In genomic region chr7:102442432-102442831, GRCm38 (mm10) we compare ENCODE assay signal across 8 mouse cellular contexts. TPM values are rescaled to one million over a fixed set of nuclear protein-coding genes. Genes with fewer than 3 reads are reported as not detected.
DNase-seq lines count a peak whose midpoint lies in the region; ATAC-seq and TF ChIP-seq lines count a peak whose summit lies in the region.

No protein-coding gene starts in this region.

- H3K4me3 ChIP-seq in heart, embryonic 11.5 days (ENCODE audit: low read depth, low read length), result peak overlapping the region; percentile 82
- H3K4me3 ChIP-seq in C2C12 (ENCODE audit: insufficient read depth, poor library complexity, severe bottlenecking), result peak overlapping the region; percentile 77
- peak overlapping the region; percentile 85 for H3K4me3 ChIP-seq in forebrain, embryonic 10.5 days
- peak overlapping the region; percentile 91 for H3K4me3 ChIP-seq in liver, embryonic 12.5 days

- H3ac ChIP-seq in C2C12 (ENCODE audit: control insufficient read depth, insufficient read length, low read depth), result peak overlapping the region; percentile 97

- TF ChIP-seq CTCF in C2C12 (IDR thresholded peaks at IDR 0.05; ENCODE audit: control insufficient read depth, insufficient read depth, insufficient read length), result no peak

- H3K27me3 ChIP-seq in heart, embryonic 11.5 days (ENCODE audit: control insufficient read depth, insufficient read depth, low read length), result peaks cover 3% of the 10 kb centered on the region; the same call in 1 of the 2 replicates
- H3K27me3 ChIP-seq in C2C12 (ENCODE audit: control insufficient read depth, insufficient read depth, insufficient read length), result no peaks in the 10 kb centered on the region
- H3K27me3 ChIP-seq in forebrain, embryonic 10.5 days (ENCODE audit: poor library complexity, severe bottlenecking), result peaks cover 11% of the 10 kb centered on the region
- peaks cover 9% of the 10 kb centered on the region; the same call in 1 of the 2 replicates for H3K27me3 ChIP-seq in liver, embryonic 12.5 days (replicated peaks)

- peaks cover 53% of the 10 kb centered on the region for H3K79me2 ChIP-seq in C2C12 (ENCODE audit: control insufficient read depth, insufficient read depth)

- 3% methylated on average over 4 of the region's 4 CpGs for WGBS in heart, embryonic 11.5 days (ENCODE audit: insufficient replicate concordance)
- WGBS in forebrain, embryonic 10.5 days, result 3% methylated on average over 4 of the region's 4 CpGs
- 0% methylated on average over 4 of the region's 4 CpGs for WGBS in liver, embryonic 12.5 days (ENCODE audit: insufficient replicate concordance)

- peaks cover 7% of the 10 kb centered on the region; the same call in 1 of the 2 replicates for H3K4me1 ChIP-seq in heart, embryonic 11.5 days (ENCODE audit: control insufficient read depth, insufficient read depth, low read length)
- peaks cover 22% of the 10 kb centered on the region for H3K4me1 ChIP-seq in forebrain, embryonic 10.5 days
- peaks cover 35% of the 10 kb centered on the region for H3K4me1 ChIP-seq in liver, embryonic 12.5 days

- H3K27ac ChIP-seq in heart, embryonic 11.5 days (ENCODE audit: low read depth, low read length), result peak overlapping the region; percentile 97
- peak overlapping the region; percentile 98 for H3K27ac ChIP-seq in forebrain, embryonic 10.5 days
- H3K27ac ChIP-seq in liver, embryonic 12.5 days, result peak overlapping the region; percentile 97

- ATAC-seq in heart, embryonic 11.5 days (replicated peaks; ENCODE audit: insufficient number of reproducible peaks, low FRiP score, low TSS enrichment), result no peak
- ATAC-seq in liver, embryonic 12.5 days, result no peak

- H3K79me3 ChIP-seq in C2C12 (ENCODE audit: low read depth), result peaks cover 30% of the 10 kb centered on the region

- H3K9ac ChIP-seq in heart, embryonic 11.5 days (ENCODE audit: low read depth, low read length), result peak overlapping the region; percentile 95
- H3K9ac ChIP-seq in liver, embryonic 12.5 days, result peak overlapping the region; percentile 97

- peaks cover 18% of the 10 kb centered on the region for H3K36me3 ChIP-seq in heart, embryonic 11.5 days (ENCODE audit: control insufficient read depth, insufficient read depth, low read length)
- H3K36me3 ChIP-seq in C2C12 (ENCODE audit: control insufficient read depth, insufficient read depth), result peaks cover 34% of the 10 kb centered on the region
- peaks cover 41% of the 10 kb centered on the region for H3K36me3 ChIP-seq in forebrain, embryonic 10.5 days (replicated peaks)
- H3K36me3 ChIP-seq in liver, embryonic 12.5 days, result peaks cover 41% of the 10 kb centered on the region

- no peaks in the 10 kb centered on the region for H3K9me3 ChIP-seq in heart, embryonic 11.5 days (replicated peaks; ENCODE audit: control insufficient read depth, low read length)
- no peaks in the 10 kb centered on the region for H3K9me3 ChIP-seq in forebrain, embryonic 10.5 days
- H3K9me3 ChIP-seq in liver, embryonic 12.5 days (replicated peaks), result no peaks in the 10 kb centered on the region

- DNase-seq in heart, adult 8-10 months (ENCODE audit: low spot score), result no peak
- DNase-seq in forebrain, embryonic 10.5 days (ENCODE audit: extremely low spot score, low spot score), result no peak
- no peak for DNase-seq in cerebellum, postnatal 4 days (ENCODE audit: low spot score in 2 of 2)
- no peak for DNase-seq in right cerebral cortex, postnatal 14 days
- no peak for DNase-seq in gastrocnemius, adult 18-20 months (ENCODE audit: low spot score)

- H3K4me2 ChIP-seq in heart, embryonic 11.5 days, result peak overlapping the region; percentile 75
- peak overlapping the region; percentile 82 for H3K4me2 ChIP-seq in liver, embryonic 12.5 days

TF ChIP-seq in C2C12, 6 proteins besides CTCF, POLR2A, EP300 and RAD21:
- no peak for TF ChIP-seq MYOG (IDR thresholded peaks at IDR 0.05; ENCODE audit: control insufficient read depth, extremely low read depth, insufficient read length)
- TF ChIP-seq MYOD1 (IDR thresholded peaks at IDR 0.05; ENCODE audit: control insufficient read depth, insufficient read length, low read depth), result no peak
- TF ChIP-seq USF1 (IDR thresholded peaks at IDR 0.05; ENCODE audit: low read depth), result no peak
- TF ChIP-seq MAX (IDR thresholded peaks at IDR 0.05), result no peak
- no peak for TF ChIP-seq FOSL1 (IDR thresholded peaks at IDR 0.05; ENCODE audit: insufficient read depth, low read length, poor library complexity, severe bottlenecking)
- no peak for TF ChIP-seq CEBPB (IDR thresholded peaks at IDR 0.05; ENCODE audit: low read depth)

RNA-seq across cellular contexts. Expression of gene Rrm1, which starts 0.9 kb away (rescaled TPM):
- 160 and 162 TPM in 2 replicates for polyA plus RNA-seq in heart, embryonic 11.5 days (2014; fragmentation: Nextera tagmentation; extraction: Ambion mirVana)
- 10 to 100 TPM in 3 of 4 experiments, 1 to 10 TPM in 1; 8.8 to 13.1 (median 10.9) TPM for total RNA-seq in heart, adult 8-10 months (2022)
- 123 TPM for polyA plus RNA-seq in C2C12 (2012; fragmentation: generic; extraction: Trizol)
- 296 and 311 TPM in 2 replicates for polyA plus RNA-seq in forebrain, embryonic 10.5 days (2016; fragmentation: Nextera tagmentation; extraction: Ambion mirVana)
- polyA plus RNA-seq in liver, embryonic 12.5 days (2016; fragmentation: Nextera tagmentation; extraction: Ambion mirVana), result 254 and 266 TPM in 2 replicates
- total RNA-seq in gastrocnemius, adult 18-20 months (2021), result 10 to 100 TPM; 18.1 to 20.5 TPM

RNA-seq across cellular contexts. Expression of gene Olfr543, which starts 39.0 kb away (rescaled TPM):
- 1.0 TPM in 1 of 2 replicates, not detected in the other for polyA plus RNA-seq in heart, embryonic 11.5 days (2014; fragmentation: Nextera tagmentation; extraction: Ambion mirVana)
- total RNA-seq in heart, adult 8-10 months (2022), result not detected
- 0.04 TPM for polyA plus RNA-seq in C2C12 (2012; fragmentation: generic; extraction: Trizol)
- polyA plus RNA-seq in forebrain, embryonic 10.5 days (2016; fragmentation: Nextera tagmentation; extraction: Ambion mirVana), result 0.19 and 0.55 TPM in 2 replicates
- 0.33 and 0.41 TPM in 2 replicates for polyA plus RNA-seq in liver, embryonic 12.5 days (2016; fragmentation: Nextera tagmentation; extraction: Ambion mirVana)
- total RNA-seq in gastrocnemius, adult 18-20 months (2021), result not detected

RNA-seq across cellular contexts. Expression of gene Olfr544, which starts 45.7 kb away (rescaled TPM):
- 0.07 and 0.13 TPM in 2 replicates for polyA plus RNA-seq in heart, embryonic 11.5 days (2014; fragmentation: Nextera tagmentation; extraction: Ambion mirVana)
- total RNA-seq in heart, adult 8-10 months (2022), result not detected
- polyA plus RNA-seq in C2C12 (2012; fragmentation: generic; extraction: Trizol), result 0.01 TPM
- polyA plus RNA-seq in forebrain, embryonic 10.5 days (2016; fragmentation: Nextera tagmentation; extraction: Ambion mirVana), result 0.06 and 0.14 TPM in 2 replicates
- 0.04 and 0.19 TPM in 2 replicates for polyA plus RNA-seq in liver, embryonic 12.5 days (2016; fragmentation: Nextera tagmentation; extraction: Ambion mirVana)
- total RNA-seq in gastrocnemius, adult 18-20 months (2021), result not detected

RNA-seq across cellular contexts. Expression of gene Olfr545, which starts 56.9 kb away (rescaled TPM):
- polyA plus RNA-seq in heart, embryonic 11.5 days (2014; fragmentation: Nextera tagmentation; extraction: Ambion mirVana), result not detected in 2 replicates
- not detected for total RNA-seq in heart, adult 8-10 months (2022)
- not detected for polyA plus RNA-seq in C2C12 (2012; fragmentation: generic; extraction: Trizol)
- polyA plus RNA-seq in forebrain, embryonic 10.5 days (2016; fragmentation: Nextera tagmentation; extraction: Ambion mirVana), result 0.05 and 0.17 TPM in 2 replicates
- polyA plus RNA-seq in liver, embryonic 12.5 days (2016; fragmentation: Nextera tagmentation; extraction: Ambion mirVana), result not detected in 2 replicates
- total RNA-seq in gastrocnemius, adult 18-20 months (2021), result not detected
